Mouse (Mus musculus): Measurements from ENCODE around the gene Tgfbr2.

The Tgfbr2 gene

GRCm38 (mm10) chr9:116174481-116175461 is at the start of gene Tgfbr2:
TSS of gene Tgfbr2 (minus strand) at chr9:116175360.
- peak; percentile 84 for DNase-seq

GRCm38 (mm10) chr9:116223368-116223767 is 48.2 kb upstream of the Tgfbr2 start:
- no peak for DNase-seq

GRCm38 (mm10) chr9:116222643-116223042 is 47.5 kb upstream of the Tgfbr2 start:
- no peak for DNase-seq

GRCm38 (mm10) chr9:116222000-116222399 is 46.8 kb upstream of the Tgfbr2 start:
- no peak for DNase-seq

GRCm38 (mm10) chr9:116221565-116221964 is 46.4 kb upstream of the Tgfbr2 start:
- DNase-seq = no peak

- DNase-seq = no peak
Observed at GRCm38 (mm10) chr9:116220616-116221015, 45.5 kb upstream of the Tgfbr2 start.

GRCm38 (mm10) chr9:116220159-116220515 is 45.0 kb upstream of the Tgfbr2 start:
- no peak for DNase-seq

GRCm38 (mm10) chr9:116219234-116220158 is 44.3 kb upstream of the Tgfbr2 start:
- DNase-seq = no peak

GRCm38 (mm10) chr9:116218780-116219179 is 43.6 kb upstream of the Tgfbr2 start:
- peak; percentile 31 for DNase-seq

GRCm38 (mm10) chr9:116217099-116217498 is 41.9 kb upstream of the Tgfbr2 start:
- DNase-seq = no peak

- no peak for DNase-seq
Observed at GRCm38 (mm10) chr9:116216677-116217076, 41.5 kb upstream of the Tgfbr2 start.

- no peak for DNase-seq
Observed at GRCm38 (mm10) chr9:116214296-116214695, 39.1 kb upstream of the Tgfbr2 start.

- DNase-seq = no peak
Observed at GRCm38 (mm10) chr9:116212915-116213619, 37.9 kb upstream of the Tgfbr2 start.

- DNase-seq = no peak
Observed at GRCm38 (mm10) chr9:116212069-116212468, 36.9 kb upstream of the Tgfbr2 start.

- no peak for DNase-seq
Observed at GRCm38 (mm10) chr9:116208169-116208904, 33.2 kb upstream of the Tgfbr2 start.

GRCm38 (mm10) chr9:116206901-116207300 is 31.7 kb upstream of the Tgfbr2 start:
- DNase-seq = no peak

- DNase-seq = no peak
Observed at GRCm38 (mm10) chr9:116203675-116204074, 28.5 kb upstream of the Tgfbr2 start.

GRCm38 (mm10) chr9:116199127-116199526 is 24.0 kb upstream of the Tgfbr2 start:
- no peak for DNase-seq

- no peak for DNase-seq
Observed at GRCm38 (mm10) chr9:116198488-116198887, 23.3 kb upstream of the Tgfbr2 start.

- DNase-seq = no peak
Observed at GRCm38 (mm10) chr9:116197491-116198170, 22.5 kb upstream of the Tgfbr2 start.

- DNase-seq = no peak
Observed at GRCm38 (mm10) chr9:116193889-116194450, 18.8 kb upstream of the Tgfbr2 start.
